Mouse (Mus musculus) kidney, embryonic 15.5 days (tissue): ENCODE measurements around the gene Dgcr2. TPM values are rescaled to one million over a fixed set of nuclear protein-coding genes. Genes with fewer than 3 reads are reported as not detected.

Experiments
- ATAC-seq: fragments of 200-750 bp; cut with Nextera tagmentation; replicated peaks from 2 replicates; pipeline ENCODE4 v1.8.0; 2017; ENCODE audit warnings: moderate TSS enrichment; ENCODE audit not compliant: low FRiP score
- H3K27ac ChIP-seq: fragments of 300-500 bp; sonication (generic); 2 replicates; pipeline ENCODE4 v1.5.1; 2015; ENCODE audit warnings: mild to moderate bottlenecking, inconsistent platforms
- H3K27me3 ChIP-seq: fragments of 300-500 bp; sonication (generic); 2 replicates; pipeline ENCODE4 v1.6.1; 2015; ENCODE audit warnings: inconsistent platforms
- H3K36me3 ChIP-seq: fragments of 300-500 bp; sonication (generic); 2 replicates; pipeline ENCODE4 v1.6.1; 2015; ENCODE audit warnings: inconsistent platforms
- H3K4me1 ChIP-seq: fragments of 300-500 bp; sonication (generic); 2 replicates; pipeline ENCODE4 v1.6.1; 2015; ENCODE audit warnings: inconsistent platforms
- H3K4me2 ChIP-seq: fragments of 300-500 bp; sonication (generic); 2 replicates; pipeline ENCODE4 v1.6.1; 2015; ENCODE audit warnings: moderate library complexity, mild to moderate bottlenecking, inconsistent platforms
- H3K4me3 ChIP-seq: fragments of 300-500 bp; sonication (generic); replicated peaks from 2 replicates; pipeline ENCODE4 v1.5.1; 2015; ENCODE audit warnings: mild to moderate bottlenecking, inconsistent platforms
- H3K9ac ChIP-seq: fragments of 300-500 bp; sonication (generic); 2 replicates; pipeline ENCODE4 v1.6.1; 2015; ENCODE audit warnings: mild to moderate bottlenecking, inconsistent platforms
- H3K9me3 ChIP-seq: fragments of 300-500 bp; sonication (generic); replicated peaks from 2 replicates; pipeline ENCODE4 v1.6.1; 2016; ENCODE audit warnings: inconsistent platforms
- WGBS: fragments of 180-500 bp; shearing (Covaris S2); methylation state at CpG from one replicate; pipeline ENCODE4 v1.1.7; 2015; ENCODE audit warnings: mixed read lengths; 5-methylcytosine and 5-hydroxymethylcytosine counted together
- polyA plus RNA-seq: library from polyadenylated mRNA; unstranded; fragments of >200 nt; fragmentation: Nextera tagmentation; extraction: Ambion mirVana; gene quantifications from 2 replicates; pipeline ENCODE4 v1.2.1, GENCODE M21; 2015

Dgcr2 gene
- polyA plus RNA-seq, 1 experiment from 2014 or later, result 91.9 TPM

- Histone ChIP-seq H3K4me1 (peaks cover 31% of the 10 kb centered on the region), H3K4me3 (no peak overlapping the region), H3K4me2 (no peak overlapping the region), H3K36me3 (peaks cover 52% of the 10 kb centered on the region), H3K27me3 (peaks cover 32% of the 10 kb centered on the region), H3K9ac (no peak overlapping the region), H3K9me3 (no peaks in the 10 kb centered on the region), H3K27ac (no peak overlapping the region)
- WGBS, result 91% methylated on average over 4 of the region's 4 CpGs
- no peak for ATAC-seq
Observed at GRCm38 (mm10) chr16:17794047-17794446, 104.3 kb downstream of the Dgcr2 start.

GRCm38 (mm10) chr16:17792728-17793127, 105.6 kb downstream of the Dgcr2 start:
- ATAC-seq, result no peak
- H3K4me1 ChIP-seq, result peaks cover 18% of the 10 kb centered on the region
- H3K9me3 ChIP-seq, result no peaks in the 10 kb centered on the region
- peaks cover 63% of the 10 kb centered on the region for H3K36me3 ChIP-seq
- H3K27ac ChIP-seq, result no peak overlapping the region
- H3K27me3 ChIP-seq, result peaks cover 20% of the 10 kb centered on the region
- 61% methylated on average over 3 of the region's 3 CpGs for WGBS
- H3K4me2 ChIP-seq, result no peak overlapping the region
- no peak overlapping the region for H3K9ac ChIP-seq
- H3K4me3 ChIP-seq, result no peak overlapping the region

Other genes with a start within 250 kb of the Dgcr2 start
- gene Med15, start 165.7 kb downstream of the Dgcr2 start, polyA plus RNA-seq, result 44.4 and 47.9 TPM in 2 replicates
- 65.1 and 71.4 TPM in 2 replicates for gene Klhl22, start 138.9 kb downstream of the Dgcr2 start, polyA plus RNA-seq
- 10.8 and 12.3 TPM in 2 replicates for gene Scarf2, start 101.3 kb downstream of the Dgcr2 start, polyA plus RNA-seq
- gene B830017H08Rik, start 65.4 kb downstream of the Dgcr2 start, polyA plus RNA-seq, result 0.26 and 0.27 TPM in 2 replicates
- 20.2 and 21.6 TPM in 2 replicates for gene Car15, start 60.2 kb downstream of the Dgcr2 start, polyA plus RNA-seq
- 0.57 and 1.1 TPM in 2 replicates for gene Gm20518, start 6.9 kb downstream of the Dgcr2 start, polyA plus RNA-seq
- not detected in 2 replicates for gene Tssk1, start 4.3 kb downstream of the Dgcr2 start, polyA plus RNA-seq
- 0.12 TPM in 1 of 2 replicates, not detected in the other for gene Tssk2, start 75 bp upstream of the Dgcr2 start, polyA plus RNA-seq
- gene Ess2, start 12.8 kb upstream of the Dgcr2 start, polyA plus RNA-seq, result 39.0 and 42.3 TPM in 2 replicates
- gene Gsc2, start 16.5 kb upstream of the Dgcr2 start, polyA plus RNA-seq, result not detected in 2 replicates
- gene Slc25a1, start 29.7 kb upstream of the Dgcr2 start, polyA plus RNA-seq, result 93.1 and 94.5 TPM in 2 replicates
- not detected in 2 replicates for gene Vpreb2, start 81.9 kb upstream of the Dgcr2 start, polyA plus RNA-seq
- gene Dgcr6, start 154.3 kb upstream of the Dgcr2 start, polyA plus RNA-seq, result 93.2 and 105 TPM in 2 replicates
- 19.5 and 20.5 TPM in 2 replicates for gene Prodh, start 191.6 kb upstream of the Dgcr2 start, polyA plus RNA-seq
- gene Rtn4r, start 229.1 kb upstream of the Dgcr2 start, polyA plus RNA-seq, result 2.6 and 3.6 TPM in 2 replicates